Mouse (Mus musculus): Measurements from ENCODE around the gene Skor1.

Gene Skor1

GRCm38 (mm10) chr9:63148410-63149371, at the start of gene Skor1:
TSS of gene Skor1 (minus strand) at chr9:63148961.
- DNase-seq: no peak

GRCm38 (mm10) chr9:63197252-63197651, 48.5 kb upstream of the Skor1 start:
- no peak for DNase-seq

GRCm38 (mm10) chr9:63196114-63196682, 47.4 kb upstream of the Skor1 start:
- peak; percentile 31 for DNase-seq

GRCm38 (mm10) chr9:63195523-63195922, 46.8 kb upstream of the Skor1 start:
- DNase-seq: no peak

- no peak for DNase-seq
These were observed 46.0 kb upstream of the Skor1 start for GRCm38 (mm10) chr9:63194791-63195190.

GRCm38 (mm10) chr9:63192809-63193208, 44.0 kb upstream of the Skor1 start:
- DNase-seq: no peak

GRCm38 (mm10) chr9:63187310-63187709, 38.5 kb upstream of the Skor1 start:
- DNase-seq: peak; percentile 64

- DNase-seq: no peak
These were observed 36.5 kb upstream of the Skor1 start for GRCm38 (mm10) chr9:63185249-63185648.

GRCm38 (mm10) chr9:63183864-63184263, 35.1 kb upstream of the Skor1 start:
- DNase-seq: no peak

- no peak for DNase-seq
These were observed 33.7 kb upstream of the Skor1 start for GRCm38 (mm10) chr9:63182306-63182960.

GRCm38 (mm10) chr9:63181337-63182178, 32.8 kb upstream of the Skor1 start:
- no peak for DNase-seq

- DNase-seq: no peak
These were observed 29.5 kb upstream of the Skor1 start for GRCm38 (mm10) chr9:63178296-63178695.

GRCm38 (mm10) chr9:63174001-63174721, 25.4 kb upstream of the Skor1 start:
- DNase-seq: no peak

GRCm38 (mm10) chr9:63171951-63172350, 23.2 kb upstream of the Skor1 start:
- no peak for DNase-seq

- DNase-seq: no peak
These were observed 20.4 kb upstream of the Skor1 start for GRCm38 (mm10) chr9:63169127-63169526.

- DNase-seq: no peak
These were observed 16.3 kb upstream of the Skor1 start for GRCm38 (mm10) chr9:63165070-63165469.

- no peak for DNase-seq
These were observed 15.0 kb upstream of the Skor1 start for GRCm38 (mm10) chr9:63163756-63164155.

GRCm38 (mm10) chr9:63151949-63152348, 3.2 kb upstream of the Skor1 start:
- DNase-seq: no peak

- peak; percentile 93 for DNase-seq
These were observed 2.5 kb upstream of the Skor1 start for GRCm38 (mm10) chr9:63151072-63151870.

- no peak for DNase-seq
These were observed 1.5 kb upstream of the Skor1 start for GRCm38 (mm10) chr9:63150086-63150800.
